1 mouse cellular context compared by ENCODE assay signal in the genomic region with DNA sequence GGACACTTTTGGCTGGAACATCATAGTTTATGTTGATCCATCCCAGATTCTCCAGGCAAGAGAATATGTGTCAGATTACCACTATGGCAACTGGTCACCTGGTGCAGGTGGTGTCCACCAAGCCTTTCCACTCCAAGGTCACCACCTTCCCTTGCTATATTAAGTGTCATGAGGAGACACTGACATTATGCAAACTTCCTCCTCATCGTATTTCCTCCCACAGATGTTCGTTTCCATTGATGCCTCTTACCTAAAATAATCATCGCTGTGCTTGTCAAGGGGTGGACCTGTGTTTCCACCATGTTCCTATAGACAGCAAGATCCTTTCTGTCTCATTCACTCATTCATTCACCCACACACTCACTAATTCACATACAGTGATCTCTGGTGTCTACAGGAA.
A peak's percentile ranks its signal among the peaks of the same experiment; 100 is the strongest.
TF ChIP-seq lines count a peak whose summit lies in the region.

No protein-coding gene starts in this region.

TF ChIP-seq in CH12.LX, 34 proteins besides CTCF, POLR2A, EP300 and RAD21 (continued from another document):
- TF ChIP-seq E2F4 (IDR thresholded peaks at IDR 0.05; ENCODE audit: insufficient replicate concordance, low read depth, low read length) (no peak), MAFK (IDR thresholded peaks at IDR 0.05; ENCODE audit: insufficient replicate concordance, low read length) (no peak), USF2 (conservative IDR thresholded peaks at IDR 0.05; ENCODE audit: low read depth, low read length) (no peak), NRF1 (IDR thresholded peaks at IDR 0.05; ENCODE audit: low read depth, low read length) (no peak), NELFE (IDR thresholded peaks at IDR 0.05; ENCODE audit: low read depth, low read length) (no peak), MEF2A (IDR thresholded peaks at IDR 0.05; ENCODE audit: borderline replicate concordance, low read depth, low read length) (peak; percentile 87), GABPA (IDR thresholded peaks at IDR 0.05; ENCODE audit: insufficient replicate concordance, low read depth, low read length) (no peak), ZMIZ1 (IDR thresholded peaks at IDR 0.05; ENCODE audit: low read depth, low read length) (no peak), USF1 (IDR thresholded peaks at IDR 0.05; ENCODE audit: low read depth, low read length) (no peak), ZC3H11A (IDR thresholded peaks at IDR 0.05; ENCODE audit: low read depth, low read length) (no peak), POLR2AphosphoS2 (IDR thresholded peaks at IDR 0.05; ENCODE audit: low read depth, low read length) (no peak), MXI1 (IDR thresholded peaks at IDR 0.05; ENCODE audit: low read depth, low read length) (no peak), BHLHE40 (IDR thresholded peaks at IDR 0.05; ENCODE audit: low read depth, low read length) (peak; percentile 36; the same call in 1 of the 2 replicates), ELF1 (IDR thresholded peaks at IDR 0.05; ENCODE audit: low read depth, low read length) (no peak), JUND (conservative IDR thresholded peaks at IDR 0.05; ENCODE audit: low read depth, low read length) (no peak)
